Mouse (Mus musculus) hindbrain, embryonic 16.5 days (tissue): ENCODE measurements at regions not wholly inside any gene's neighbourhood (a gene's known extent, or its start where the extent isn't known, plus 50 kb on each side); places are given as distances from the start of the nearest gene placed in this dataset.
A peak's percentile ranks its signal among the peaks of the same experiment; 100 is the strongest.

Source experiments
- ATAC-seq: fragments of 200-750 bp; cut with Nextera tagmentation; 2 replicates; pipeline ENCODE4 v1.8.0; 2017; ENCODE audit warnings: moderate TSS enrichment, moderate library complexity
- H3K27ac ChIP-seq: fragments of 300-500 bp; sonication (generic); 2 replicates; pipeline ENCODE4 v1.5.1; 2014; ENCODE audit warnings: low read depth, mild to moderate bottlenecking, control low read depth, low read length, moderate library complexity
- H3K27me3 ChIP-seq: fragments of 300-500 bp; sonication (generic); replicated peaks from 2 replicates; pipeline ENCODE4 v1.6.1; 2014; ENCODE audit warnings: low read length; ENCODE audit not compliant: control insufficient read depth, insufficient read depth
- H3K36me3 ChIP-seq: fragments of 300-500 bp; sonication (generic); 2 replicates; pipeline ENCODE4 v1.6.1; 2014; ENCODE audit warnings: mild to moderate bottlenecking, low read length, moderate library complexity, mixed read lengths; ENCODE audit not compliant: control insufficient read depth, insufficient read depth
- H3K4me1 ChIP-seq: fragments of 300-500 bp; sonication (generic); 2 replicates; pipeline ENCODE4 v1.6.1; 2014; ENCODE audit warnings: low read depth, low read length; ENCODE audit not compliant: control insufficient read depth, insufficient read depth
- H3K4me2 ChIP-seq: fragments of 300-500 bp; sonication (generic); 2 replicates; pipeline ENCODE4 v1.6.1; 2014; ENCODE audit warnings: mild to moderate bottlenecking, low read length, control low read depth, moderate library complexity
- H3K4me3 ChIP-seq: fragments of 300-500 bp; sonication (generic); 2 replicates; pipeline ENCODE4 v1.5.1; 2014; ENCODE audit warnings: mild to moderate bottlenecking, low read length, control low read depth, moderate library complexity
- H3K9ac ChIP-seq: fragments of 300-500 bp; sonication (generic); 2 replicates; pipeline ENCODE4 v1.6.1; 2014; ENCODE audit warnings: low read depth, mild to moderate bottlenecking, control low read depth, low read length, moderate library complexity
- H3K9me3 ChIP-seq: fragments of 300-500 bp; sonication (generic); 2 replicates; pipeline ENCODE4 v1.6.1; 2014; ENCODE audit warnings: mild to moderate bottlenecking, low read length, moderate library complexity; ENCODE audit not compliant: control insufficient read depth
- WGBS: fragments of 180-500 bp; shearing (Covaris S2); extraction: QIAGEN DNeasy Blood & Tissue Kit; methylation state at CpG from one replicate; pipeline ENCODE4 v1.1.7; 2014; 5-methylcytosine and 5-hydroxymethylcytosine counted together

DNA sequence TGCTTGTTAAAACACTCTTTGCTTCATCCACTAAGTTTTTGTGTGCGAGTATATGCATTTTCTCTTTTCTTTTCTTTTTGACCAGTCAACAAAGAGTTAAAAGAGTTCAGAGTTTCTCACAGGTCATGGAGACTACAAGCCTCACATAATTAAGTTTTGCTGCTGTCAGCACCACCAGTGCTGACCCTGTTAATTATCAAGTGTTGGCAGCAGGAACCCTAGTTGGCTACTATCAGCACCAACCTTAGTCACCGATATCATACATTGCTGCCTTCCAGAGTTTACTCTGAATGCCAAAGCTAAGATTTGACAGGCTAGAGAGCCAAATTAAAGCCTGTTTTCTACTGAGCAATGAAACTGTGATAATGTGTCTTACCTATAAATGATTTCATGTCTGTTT lies 491.8 kb upstream of the Cntnap2 start:
- H3K4me1 ChIP-seq: no peaks in the 10 kb centered on the region
- WGBS: 85% methylated on average over 2 of the region's 2 CpGs
- no peaks in the 10 kb centered on the region for H3K27me3 ChIP-seq
- no peaks in the 10 kb centered on the region for H3K9me3 ChIP-seq
- H3K4me2 ChIP-seq: no peak overlapping the region
- ATAC-seq: no peak
- no peak overlapping the region for H3K27ac ChIP-seq
- H3K4me3 ChIP-seq: no peak overlapping the region
- no peak overlapping the region for H3K9ac ChIP-seq
- H3K36me3 ChIP-seq: no peaks in the 10 kb centered on the region

DNA sequence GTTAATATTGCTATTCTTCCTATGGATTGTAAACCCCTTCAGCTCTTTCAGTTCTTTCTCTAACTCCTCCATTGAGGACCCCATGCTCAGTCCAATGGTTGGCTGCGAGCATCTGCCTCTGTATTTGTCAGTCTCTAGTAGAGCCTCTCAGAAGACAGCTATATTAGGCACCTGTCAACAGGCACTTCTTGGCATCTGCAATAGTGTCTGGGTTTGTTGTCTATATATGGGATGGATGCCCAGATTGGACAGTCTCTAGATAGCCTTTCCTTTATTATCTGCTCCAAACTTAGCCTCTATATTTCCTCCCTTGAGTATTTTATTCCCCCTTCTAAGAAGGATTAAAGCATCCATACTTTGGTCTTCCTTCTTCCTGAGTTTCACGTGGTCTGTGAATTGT lies 490.2 kb upstream of the Cntnap2 start:
- Histone ChIP-seq H3K9ac (no peak overlapping the region), H3K27me3 (no peaks in the 10 kb centered on the region), H3K4me1 (no peaks in the 10 kb centered on the region), H3K4me3 (no peak overlapping the region), H3K36me3 (no peaks in the 10 kb centered on the region), H3K4me2 (no peak overlapping the region), H3K27ac (no peak overlapping the region), H3K9me3 (no peaks in the 10 kb centered on the region)
- no peak for ATAC-seq
- WGBS: 83% methylated on average over 2 of the region's 2 CpGs

DNA sequence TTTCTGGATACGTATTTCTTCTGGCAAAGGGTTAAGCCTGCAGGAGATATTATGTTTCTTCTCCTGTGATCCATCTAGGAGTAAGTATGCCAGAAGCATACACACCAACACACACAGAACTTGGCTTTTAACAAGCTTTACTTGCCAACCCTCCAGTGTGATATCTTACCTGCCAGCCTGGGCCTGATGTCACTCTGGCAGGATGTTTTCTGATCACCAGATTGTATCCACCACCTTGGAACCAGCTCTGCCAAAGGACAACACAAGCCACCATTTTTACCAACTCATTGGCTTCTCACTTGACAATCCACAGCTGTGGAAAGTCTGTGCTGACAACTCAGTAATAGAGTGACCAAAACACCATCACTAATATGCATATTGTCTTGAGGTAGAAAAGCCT lies 469.0 kb upstream of the Cntnap2 start:
- Histone ChIP-seq H3K4me3 (no peak overlapping the region), H3K27ac (no peak overlapping the region), H3K4me2 (no peak overlapping the region), H3K4me1 (no peaks in the 10 kb centered on the region), H3K9ac (no peak overlapping the region), H3K36me3 (no peaks in the 10 kb centered on the region), H3K27me3 (no peaks in the 10 kb centered on the region), H3K9me3 (no peaks in the 10 kb centered on the region)
- 0 out of 2 replicates have a peak, but pooled peaks have one; percentile 11 for ATAC-seq
- WGBS: 88% methylated on average over 1 of the region's 1 CpGs
